Mouse (Mus musculus): ENCODE data around the gene Peli2.

Peli2 gene

GRCm38 (mm10) chr14:48288600-48288999 lies 168.0 kb downstream of the Peli2 start:
- no peak for DNase-seq (ENCODE audit: low spot score in 2 of 2)

DNA sequence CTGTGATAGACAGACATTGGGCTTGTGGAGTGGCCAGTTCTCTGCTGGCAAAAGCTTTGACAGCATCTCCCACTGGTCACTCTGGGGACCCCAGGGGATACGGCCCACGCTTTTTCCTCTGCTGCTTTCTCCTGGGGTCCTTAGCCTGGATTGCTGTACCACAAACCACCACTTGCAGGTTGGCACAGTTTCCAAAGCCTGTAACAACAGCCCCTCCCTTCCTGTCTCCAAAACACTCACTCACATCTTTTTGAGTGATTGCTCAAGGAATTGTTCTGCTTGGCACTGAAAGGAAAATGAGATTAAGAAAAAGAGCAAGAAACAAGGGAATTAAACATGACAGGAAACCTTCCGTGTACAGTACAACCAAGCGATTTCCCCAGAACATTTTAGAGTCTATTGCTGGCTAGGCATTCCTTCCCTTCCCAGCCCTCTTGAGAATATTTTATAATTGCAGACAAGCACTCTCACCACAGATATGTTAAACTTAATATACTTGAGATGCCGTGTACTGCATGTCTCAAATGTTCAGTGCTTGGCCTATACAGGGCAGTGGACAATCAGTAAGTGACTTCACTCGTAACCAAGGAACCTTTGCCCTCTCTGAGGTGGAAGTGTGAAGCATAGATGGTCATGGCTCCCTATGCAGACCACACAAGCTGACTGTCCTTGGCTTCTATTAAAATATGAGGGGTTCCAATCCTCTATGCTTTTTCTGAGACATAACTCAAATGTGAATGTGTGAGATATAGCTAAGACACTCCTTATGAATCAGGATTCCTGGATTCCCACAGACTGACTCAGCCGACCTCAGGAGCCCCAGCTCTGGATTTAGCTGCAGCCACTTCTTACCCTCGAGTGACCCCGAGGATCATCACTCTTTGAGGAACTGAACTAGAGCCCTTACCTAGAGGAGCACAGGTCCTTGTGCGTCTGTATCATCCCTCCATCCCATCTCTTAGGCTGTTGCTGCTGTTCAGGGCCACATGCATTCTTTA lies 169.3 kb downstream of the Peli2 start:
- no peak for DNase-seq (ENCODE audit: low spot score in 2 of 2)

GRCm38 (mm10) chr14:48293498-48293897 lies 172.9 kb downstream of the Peli2 start:
- DNase-seq (ENCODE audit: low spot score in 2 of 2) = no peak

- DNase-seq (ENCODE audit: low spot score in 2 of 2) = no peak
These were observed 174.8 kb downstream of the Peli2 start for GRCm38 (mm10) chr14:48295410-48295809.

DNA sequence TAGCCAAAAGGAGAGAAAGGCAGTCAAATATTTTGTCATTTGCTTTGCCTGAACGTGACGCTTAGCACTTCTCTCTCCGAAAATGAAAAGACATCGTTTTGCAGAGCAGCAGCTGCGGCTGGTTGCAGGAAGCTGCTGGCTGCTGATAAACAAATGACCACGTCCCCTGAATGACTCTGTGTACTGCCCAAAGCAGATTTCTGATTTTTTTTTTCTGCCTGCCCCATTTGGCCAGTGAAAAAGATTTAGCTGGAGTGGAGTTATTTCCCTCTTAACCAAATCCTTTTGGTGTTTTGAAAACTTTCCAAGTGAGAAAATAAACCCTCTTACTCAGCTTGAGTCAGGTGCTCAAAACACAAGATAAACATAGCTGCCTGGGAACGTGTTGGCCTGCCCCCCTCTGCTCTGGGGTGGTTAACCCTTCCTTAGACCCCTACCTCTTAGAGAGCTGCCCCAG lies 175.2 kb downstream of the Peli2 start:
- DNase-seq (ENCODE audit: low spot score in 2 of 2) = no peak

DNA sequence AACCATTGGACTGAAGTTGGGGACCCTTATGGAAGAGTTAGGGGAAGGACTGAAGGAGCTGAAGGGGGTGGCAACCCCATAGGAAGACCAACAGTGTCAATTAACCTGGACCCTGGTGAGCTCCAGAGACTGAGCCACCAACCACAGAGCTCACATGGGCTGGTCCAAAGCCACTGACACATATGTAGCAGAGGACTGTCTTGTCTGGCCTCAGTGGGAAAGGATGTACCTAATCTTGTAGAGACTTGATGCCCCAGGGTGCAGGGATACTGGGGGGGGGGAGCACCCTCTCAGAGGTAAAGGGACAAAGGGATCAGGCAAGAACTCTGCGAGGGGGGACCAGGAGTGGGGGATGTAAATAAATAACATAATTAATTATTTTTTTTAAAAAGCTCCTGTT lies 176.2 kb downstream of the Peli2 start:
- no peak for DNase-seq (ENCODE audit: low spot score in 2 of 2)

DNA sequence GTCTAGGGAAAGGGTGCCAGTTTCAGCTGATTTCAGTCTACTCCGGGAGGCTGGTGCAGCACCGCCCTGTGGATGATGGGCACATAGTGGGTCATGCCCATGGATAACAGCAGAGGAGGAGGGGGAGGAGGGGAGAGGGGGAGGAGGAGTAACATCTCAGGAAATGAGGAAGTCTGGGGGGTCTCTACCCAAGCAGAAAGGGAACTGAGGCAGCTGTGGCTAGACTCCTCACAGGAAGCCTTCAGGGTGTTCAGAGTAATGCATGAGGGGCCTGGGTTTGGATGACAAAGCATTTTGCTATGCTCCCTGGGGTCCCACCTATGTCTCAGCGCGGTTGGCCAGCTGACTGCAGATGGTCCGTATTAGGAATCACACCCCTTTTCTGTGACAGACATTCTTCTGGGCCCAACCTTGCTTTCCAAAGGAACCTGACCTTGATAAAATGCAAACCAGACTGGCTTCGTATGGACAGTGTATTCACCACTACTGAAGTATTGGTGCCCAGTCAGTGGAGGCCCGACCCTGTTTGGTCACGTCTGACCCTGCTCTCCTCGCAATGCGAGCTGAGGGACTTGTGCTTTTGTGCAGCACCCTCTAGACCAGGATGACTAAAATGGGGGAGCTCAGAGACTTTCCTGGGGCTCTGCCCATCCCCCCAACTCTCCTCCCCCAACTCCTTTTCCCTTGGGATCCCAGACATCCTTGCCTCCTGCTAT lies 182.0 kb downstream of the Peli2 start:
- no peak for DNase-seq (ENCODE audit: low spot score in 2 of 2)

DNA sequence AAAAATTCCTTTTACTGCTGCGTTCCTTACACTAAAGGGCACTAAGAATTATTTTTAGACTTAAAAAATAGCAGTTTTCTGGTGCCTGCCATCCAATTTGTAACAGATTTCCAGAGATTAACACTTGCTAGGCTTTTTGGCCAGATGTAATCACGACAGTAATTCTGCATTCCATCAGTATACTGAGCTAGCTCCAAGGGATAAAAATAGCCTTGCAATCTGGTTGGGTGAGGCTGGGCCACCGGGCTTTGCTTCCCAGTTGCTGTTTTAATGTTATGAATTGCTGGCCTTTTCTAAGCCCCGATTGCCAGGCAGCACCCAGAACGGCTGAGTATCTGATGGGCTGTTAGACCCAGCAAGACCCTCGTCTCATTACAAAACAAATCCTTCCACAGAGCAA lies 182.6 kb downstream of the Peli2 start:
- peak; percentile 18 to 26 for DNase-seq (ENCODE audit: low spot score in 2 of 2)

GRCm38 (mm10) chr14:48303841-48304240 lies 183.2 kb downstream of the Peli2 start:
- DNase-seq (ENCODE audit: low spot score in 2 of 2) = no peak

DNA sequence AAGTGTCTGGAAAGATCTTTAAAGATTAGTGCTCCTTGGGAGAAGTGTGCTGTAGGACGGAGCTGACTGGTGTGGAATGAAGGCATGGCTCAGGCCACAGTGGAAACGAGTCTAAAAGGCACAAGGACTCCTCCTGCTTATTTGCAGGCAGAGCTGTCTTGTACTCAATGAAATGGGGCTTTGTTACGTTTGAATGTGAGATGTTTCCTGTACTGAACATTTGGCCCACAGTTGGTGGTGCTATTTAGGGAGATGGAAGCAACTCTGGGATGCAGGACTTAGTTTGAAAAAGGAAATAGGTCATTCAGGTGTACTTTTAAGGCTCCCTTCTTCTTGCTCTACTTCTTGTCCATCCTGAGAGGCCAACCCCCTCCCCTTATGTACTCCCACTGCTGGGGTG lies 192.6 kb downstream of the Peli2 start:
- no peak for DNase-seq (ENCODE audit: low spot score in 2 of 2)

- no peak for DNase-seq (ENCODE audit: low spot score in 2 of 2)
These were observed 195.8 kb downstream of the Peli2 start for GRCm38 (mm10) chr14:48316396-48316795.

- no peak for DNase-seq (ENCODE audit: low spot score in 2 of 2)
These were observed 203.3 kb downstream of the Peli2 start for GRCm38 (mm10) chr14:48323771-48324459.

DNA sequence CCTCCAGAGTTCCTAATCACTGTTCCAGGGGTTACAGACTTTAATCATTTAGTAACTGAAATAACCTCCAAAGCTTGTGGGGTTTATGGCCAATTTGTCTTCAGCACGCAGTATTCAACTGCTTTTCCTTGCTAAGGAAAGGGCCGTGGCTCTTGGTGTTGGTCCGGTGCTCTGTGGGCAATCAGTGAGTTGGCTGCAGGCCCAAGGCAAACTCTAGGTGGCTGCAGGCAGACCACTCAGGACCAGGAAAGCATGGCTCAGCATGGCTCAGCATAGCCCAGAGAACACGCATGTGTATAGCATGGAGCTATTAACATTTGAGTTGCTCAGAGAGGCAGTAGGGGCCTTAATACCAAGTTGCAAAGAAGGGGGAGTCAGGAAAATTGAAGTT lies 203.8 kb downstream of the Peli2 start:
- no peak for DNase-seq (ENCODE audit: low spot score in 2 of 2)

GRCm38 (mm10) chr14:48327746-48328145 lies 207.1 kb downstream of the Peli2 start:
- DNase-seq (ENCODE audit: low spot score in 2 of 2) = no peak

GRCm38 (mm10) chr14:48329716-48330365 lies 209.2 kb downstream of the Peli2 start:
- DNase-seq (ENCODE audit: low spot score in 2 of 2) = no peak
